Mouse (Mus musculus): ENCODE data around the gene Scly.

- peak; percentile 57 for TF ChIP-seq CTCF (conservative IDR thresholded peaks at IDR 0.05; ENCODE audit: insufficient read depth, insufficient read length, low read depth, low read length)
- TF ChIP-seq POLR2A (IDR thresholded peaks at IDR 0.05; ENCODE audit: low read depth, low read length): no peak
Measured at GRCm38 (mm10) chr1:91251927-91252326, 46.2 kb upstream of the Scly start.

Data from kidney, adult 2 months (tissue).